Comparison of ENCODE assay signal across 8 mouse cellular contexts in genomic region chr4:131915821-131916328, GRCm38 (mm10). TPM values are rescaled to one million over a fixed set of nuclear protein-coding genes. Genes with fewer than 3 reads are reported as not detected.
DNase-seq lines count a peak whose midpoint lies in the region; ATAC-seq and TF ChIP-seq lines count a peak whose summit lies in the region.

No protein-coding gene starts in this region.

- peak overlapping the region; percentile 69 for H3K4me2 ChIP-seq in heart, embryonic 11.5 days
- 0 out of 2 replicates have a peak overlapping the region, but pooled peaks have one; percentile 46 for H3K4me2 ChIP-seq in stomach, embryonic 14.5 days (replicated peaks; ENCODE audit: low read depth, low read length)
- no peak overlapping the region for H3K4me2 ChIP-seq in stomach, postnatal 0 days (replicated peaks; ENCODE audit: low read depth)
- H3K4me2 ChIP-seq in stomach, embryonic 15.5 days, result peak overlapping the region; percentile 55; the same call in 1 of the 2 replicates

- no peak for TF ChIP-seq EP300 in stomach, postnatal 0 days (optimal IDR thresholded peaks at IDR 0.05)

- no peaks in the 10 kb centered on the region for H3K9me3 ChIP-seq in heart, embryonic 11.5 days (replicated peaks; ENCODE audit: control insufficient read depth, low read length)
- no peaks in the 10 kb centered on the region for H3K9me3 ChIP-seq in stomach, embryonic 14.5 days (ENCODE audit: control insufficient read depth, low read depth, low read length)
- H3K9me3 ChIP-seq in stomach, postnatal 0 days (ENCODE audit: control insufficient read depth, low read length), result no peaks in the 10 kb centered on the region
- H3K9me3 ChIP-seq in limb, embryonic 10.5 days (replicated peaks), result no peaks in the 10 kb centered on the region
- no peaks in the 10 kb centered on the region for H3K9me3 ChIP-seq in stomach, embryonic 15.5 days

- no peak for DNase-seq in heart, postnatal 4 days
- no peak for DNase-seq in stomach, postnatal 0 days (ENCODE audit: low spot score)
- no peak for DNase-seq in limb, embryonic 10.5 days (ENCODE audit: low spot score)
- DNase-seq in cerebellum, postnatal 36 days, result no peak

- WGBS in heart, embryonic 11.5 days (ENCODE audit: insufficient replicate concordance), result 20% methylated on average over 13 of the region's 13 CpGs
- WGBS in stomach, embryonic 14.5 days, result 41% methylated on average over 13 of the region's 13 CpGs
- WGBS in stomach, postnatal 0 days, result 46% methylated on average over 13 of the region's 13 CpGs
- whole genome bisulfite sequencing in limb, embryonic 10.5 days, result 13% methylated on average over 13 of the region's 13 CpGs
- 33% methylated on average over 13 of the region's 13 CpGs for WGBS in stomach, embryonic 15.5 days

- H3K36me3 ChIP-seq in heart, embryonic 11.5 days (ENCODE audit: control insufficient read depth, insufficient read depth, low read length), result no peaks in the 10 kb centered on the region
- no peaks in the 10 kb centered on the region for H3K36me3 ChIP-seq in stomach, embryonic 14.5 days (ENCODE audit: control insufficient read depth, insufficient read depth, low read length)
- no peaks in the 10 kb centered on the region for H3K36me3 ChIP-seq in stomach, postnatal 0 days (ENCODE audit: control insufficient read depth, insufficient read depth, low read length)
- no peaks in the 10 kb centered on the region for H3K36me3 ChIP-seq in limb, embryonic 10.5 days
- no peaks in the 10 kb centered on the region for H3K36me3 ChIP-seq in stomach, embryonic 15.5 days

- H3K9ac ChIP-seq in heart, embryonic 11.5 days (ENCODE audit: low read depth, low read length), result no peak overlapping the region
- H3K9ac ChIP-seq in stomach, embryonic 14.5 days (replicated peaks; ENCODE audit: low read depth, low read length), result no peak overlapping the region
- H3K9ac ChIP-seq in stomach, postnatal 0 days (ENCODE audit: low read length), result no peak overlapping the region
- no peak overlapping the region for H3K9ac ChIP-seq in stomach, embryonic 15.5 days

- peaks cover 28% of the 10 kb centered on the region for H3K27me3 ChIP-seq in heart, embryonic 11.5 days (ENCODE audit: control insufficient read depth, insufficient read depth, low read length)
- peaks cover 13% of the 10 kb centered on the region for H3K27me3 ChIP-seq in stomach, embryonic 14.5 days (ENCODE audit: control insufficient read depth, insufficient read depth, low read length)
- peaks cover 5% of the 10 kb centered on the region; the same call in 1 of the 2 replicates for H3K27me3 ChIP-seq in stomach, postnatal 0 days (ENCODE audit: control insufficient read depth, insufficient read depth, low read length)
- H3K27me3 ChIP-seq in limb, embryonic 10.5 days (ENCODE audit: low read depth, poor library complexity, severe bottlenecking), result peaks cover 63% of the 10 kb centered on the region
- peaks cover 45% of the 10 kb centered on the region for H3K27me3 ChIP-seq in stomach, embryonic 15.5 days (replicated peaks)

- ATAC-seq in heart, embryonic 11.5 days (replicated peaks; ENCODE audit: insufficient number of reproducible peaks, low FRiP score, low TSS enrichment), result no peak
- no peak for ATAC-seq in stomach, embryonic 14.5 days (ENCODE audit: insufficient number of reproducible peaks, insufficient read depth, low FRiP score, low read depth)
- no peak for ATAC-seq in stomach, postnatal 0 days (ENCODE audit: low FRiP score, low TSS enrichment)
- ATAC-seq in stomach, embryonic 15.5 days (ENCODE audit: insufficient read depth, low FRiP score, low read depth), result no peak
- no peak for ATAC-seq in CD4-positive, CD25-positive, alpha-beta regulatory T cell, adult 4 months

- H3K27ac ChIP-seq in heart, embryonic 11.5 days (ENCODE audit: low read depth, low read length), result no peak overlapping the region
- H3K27ac ChIP-seq in stomach, embryonic 14.5 days (ENCODE audit: low read length), result no peak overlapping the region
- H3K27ac ChIP-seq in stomach, postnatal 0 days (replicated peaks), result no peak overlapping the region
- H3K27ac ChIP-seq in limb, embryonic 10.5 days, result peak overlapping the region; percentile 77
- no peak overlapping the region for H3K27ac ChIP-seq in stomach, embryonic 15.5 days

- no peak for TF ChIP-seq CTCF in stomach, postnatal 0 days (IDR thresholded peaks at IDR 0.05; ENCODE audit: low read depth)

- H3K4me1 ChIP-seq in heart, embryonic 11.5 days (ENCODE audit: control insufficient read depth, insufficient read depth, low read length), result peaks cover 49% of the 10 kb centered on the region
- peaks cover 35% of the 10 kb centered on the region for H3K4me1 ChIP-seq in stomach, embryonic 14.5 days (ENCODE audit: control insufficient read depth, insufficient read depth, low read length)
- H3K4me1 ChIP-seq in stomach, postnatal 0 days (replicated peaks; ENCODE audit: control insufficient read depth, insufficient read depth), result 0 out of 2 replicates have a peak, but pooled peaks cover under 1% of the 10 kb centered on the region
- H3K4me1 ChIP-seq in limb, embryonic 10.5 days, result peaks cover 92% of the 10 kb centered on the region
- peaks cover 46% of the 10 kb centered on the region for H3K4me1 ChIP-seq in stomach, embryonic 15.5 days

- H3K4me3 ChIP-seq in heart, embryonic 11.5 days (ENCODE audit: low read depth, low read length), result no peak overlapping the region
- H3K4me3 ChIP-seq in stomach, embryonic 14.5 days (ENCODE audit: low read depth, low read length), result no peak overlapping the region
- H3K4me3 ChIP-seq in stomach, postnatal 0 days (ENCODE audit: low read depth, low read length), result no peak overlapping the region
- peak overlapping the region; percentile 39 for H3K4me3 ChIP-seq in limb, embryonic 10.5 days
- 0 out of 2 replicates have a peak overlapping the region, but pooled peaks have one; percentile 23 for H3K4me3 ChIP-seq in stomach, embryonic 15.5 days (replicated peaks)

RNA-seq across cellular contexts. Expression of gene Tmem200b, which starts 5.7 kb away (rescaled TPM):
- 3.3 and 4.1 TPM in 2 replicates for polyA plus RNA-seq in heart, embryonic 11.5 days (2014; fragmentation: Nextera tagmentation; extraction: Ambion mirVana)
- total RNA-seq in heart, postnatal 4 days (2021), result 10 to 100 TPM in 1 of 2 experiments, 1 to 10 TPM in 1; 9.4 to 12.8 TPM
- polyA plus RNA-seq in stomach, embryonic 14.5 days (2014; fragmentation: Nextera tagmentation; extraction: Ambion mirVana), result 0.71 and 1.4 TPM in 2 replicates
- 1.8 and 3.2 TPM in 2 replicates for polyA plus RNA-seq in stomach, postnatal 0 days (2015; fragmentation: Nextera tagmentation; extraction: Ambion mirVana)
- 2.1 and 2.9 TPM in 2 replicates for polyA plus RNA-seq in limb, embryonic 10.5 days (2016; fragmentation: Nextera tagmentation; extraction: Ambion mirVana)
- 0.99 and 1.2 TPM in 2 replicates for polyA plus RNA-seq in stomach, embryonic 15.5 days (2015; fragmentation: Nextera tagmentation; extraction: Ambion mirVana)
- not detected for polyA plus RNA-seq in CD4-positive, CD25-positive, alpha-beta regulatory T cell, adult 4 months (2017; shearing (Covaris generic))

RNA-seq across cellular contexts. Expression of gene Srsf4, which starts 42.5 kb away (rescaled TPM):
- polyA plus RNA-seq in heart, embryonic 11.5 days (2014; fragmentation: Nextera tagmentation; extraction: Ambion mirVana), result 67.9 and 76.7 TPM in 2 replicates
- 10 to 100 TPM; 73.2 to 76.8 TPM for total RNA-seq in heart, postnatal 4 days (2021)
- 95.3 and 104 TPM in 2 replicates for polyA plus RNA-seq in stomach, embryonic 14.5 days (2014; fragmentation: Nextera tagmentation; extraction: Ambion mirVana)
- 36.5 and 38.3 TPM in 2 replicates for polyA plus RNA-seq in stomach, postnatal 0 days (2015; fragmentation: Nextera tagmentation; extraction: Ambion mirVana)
- 135 and 142 TPM in 2 replicates for polyA plus RNA-seq in limb, embryonic 10.5 days (2016; fragmentation: Nextera tagmentation; extraction: Ambion mirVana)
- 95.1 and 97.8 TPM in 2 replicates for polyA plus RNA-seq in stomach, embryonic 15.5 days (2015; fragmentation: Nextera tagmentation; extraction: Ambion mirVana)
- polyA plus RNA-seq in CD4-positive, CD25-positive, alpha-beta regulatory T cell, adult 4 months (2017; shearing (Covaris generic)), result 10 to 100 TPM in 1 of 2 experiments, 1 to 10 TPM in 1; 6.7 to 13.2 TPM

Comparison
In these comparisons a context has a peak if more than half of its experiments do, and no peak if none do; other contexts are left out.
1. H3K4me3 ChIP-seq: peak in limb, embryonic 10.5 days (single experiment) and stomach, embryonic 15.5 days (single experiment); none in heart, embryonic 11.5 days (single experiment), stomach, embryonic 14.5 days (single experiment) and stomach, postnatal 0 days (single experiment).